Comparison of ENCODE assay signal across 14 mouse cellular contexts in the genomic region with DNA sequence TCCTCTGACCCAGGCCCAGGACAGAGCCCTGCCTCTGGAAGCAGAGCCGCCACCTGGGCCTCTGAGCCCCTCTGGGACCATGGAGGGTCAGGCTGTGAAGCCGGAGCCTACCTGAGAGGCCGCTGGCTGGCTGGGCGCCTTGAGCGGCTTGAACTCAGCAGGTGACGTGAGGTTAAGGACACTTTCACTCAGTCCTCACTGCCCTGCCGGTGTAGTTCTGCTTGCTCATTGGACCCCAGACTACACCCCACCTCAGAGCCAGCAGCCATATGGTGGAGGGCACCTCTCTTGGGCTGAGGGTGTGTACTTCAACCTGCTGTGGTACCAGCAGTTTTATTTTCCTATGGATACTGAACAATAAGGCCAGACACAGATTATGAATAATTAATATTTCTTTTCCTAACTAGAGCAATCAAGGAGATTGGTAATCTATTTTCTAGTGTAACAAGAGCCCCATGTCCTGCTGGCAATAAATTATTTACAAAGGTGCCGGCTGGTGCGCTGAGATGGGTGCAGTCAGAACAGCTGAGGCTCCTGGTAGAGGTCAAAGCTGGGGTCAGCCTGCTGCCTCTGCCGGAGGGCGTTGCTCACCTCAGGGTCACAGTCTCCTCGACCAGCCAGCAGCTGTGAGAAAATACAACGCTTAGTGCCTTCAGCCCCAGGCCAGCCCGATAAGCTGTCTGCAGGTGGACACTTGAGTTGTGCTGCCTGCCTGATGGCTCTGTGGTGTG. TPM values are rescaled to one million over a fixed set of nuclear protein-coding genes. Genes with fewer than 3 reads are reported as not detected.
A peak's percentile ranks its signal among the peaks of the same experiment; 100 is the strongest.
DNase-seq lines count a peak whose midpoint lies in the region; ATAC-seq and TF ChIP-seq lines count a peak whose summit lies in the region.
"Had no signal": no experiment of that assay in that cellular context is flagged by ENCODE, and none has a peak within 500 bp of the region (broad histone marks: within the 10 kb centered on the region; RNA-seq: fewer than 3 reads in every experiment).

No protein-coding gene starts in this region.

- no peak overlapping the region for H3K27ac ChIP-seq in embryonic facial prominence, embryonic 11.5 days (replicated peaks; ENCODE audit: low read depth, low read length)
- no peak overlapping the region for H3K27ac ChIP-seq in embryonic facial prominence, embryonic 10.5 days (replicated peaks)
- H3K27ac ChIP-seq in midbrain, embryonic 12.5 days (replicated peaks): 0 out of 2 replicates have a peak overlapping the region, but pooled peaks have one; percentile 39
- H3K27ac ChIP-seq in midbrain, embryonic 14.5 days (replicated peaks; ENCODE audit: low read depth, low read length): no peak overlapping the region
- H3K27ac ChIP-seq in stomach, postnatal 0 days (replicated peaks): no peak overlapping the region
- H3K27ac ChIP-seq: layer of hippocampus, adult 2 months had no signal

- H3K4me3 ChIP-seq in embryonic facial prominence, embryonic 11.5 days (ENCODE audit: low read depth, low read length): no peak overlapping the region
- no peak overlapping the region for H3K4me3 ChIP-seq in embryonic facial prominence, embryonic 10.5 days
- no peak overlapping the region for H3K4me3 ChIP-seq in midbrain, embryonic 12.5 days
- no peak overlapping the region for H3K4me3 ChIP-seq in midbrain, embryonic 14.5 days (replicated peaks; ENCODE audit: low read depth, low read length)
- no peak overlapping the region for H3K4me3 ChIP-seq in stomach, postnatal 0 days (ENCODE audit: low read depth, low read length)
- H3K4me3 ChIP-seq: layer of hippocampus, adult 2 months had no signal

- no peaks in the 10 kb centered on the region for H3K4me1 ChIP-seq in embryonic facial prominence, embryonic 11.5 days (ENCODE audit: control insufficient read depth, insufficient read depth, low read length)
- 0 out of 2 replicates have a peak, but pooled peaks cover 6% of the 10 kb centered on the region for H3K4me1 ChIP-seq in embryonic facial prominence, embryonic 10.5 days
- no peaks in the 10 kb centered on the region for H3K4me1 ChIP-seq in midbrain, embryonic 12.5 days
- no peaks in the 10 kb centered on the region for H3K4me1 ChIP-seq in midbrain, embryonic 14.5 days (ENCODE audit: control insufficient read depth, insufficient read depth, low read length)
- no peaks in the 10 kb centered on the region for H3K4me1 ChIP-seq in stomach, postnatal 0 days (replicated peaks; ENCODE audit: control insufficient read depth, insufficient read depth)

- no peak for TF ChIP-seq CTCF in stomach, postnatal 0 days (IDR thresholded peaks at IDR 0.05; ENCODE audit: low read depth)

- no peak overlapping the region for H3K9ac ChIP-seq in embryonic facial prominence, embryonic 11.5 days (replicated peaks; ENCODE audit: low read length)
- H3K9ac ChIP-seq in midbrain, embryonic 12.5 days (replicated peaks): no peak overlapping the region
- no peak overlapping the region for H3K9ac ChIP-seq in midbrain, embryonic 14.5 days (replicated peaks; ENCODE audit: low read length)
- H3K9ac ChIP-seq in stomach, postnatal 0 days (ENCODE audit: low read length): no peak overlapping the region
- H3K9ac ChIP-seq: lung, embryonic 14.5 days had no signal

- WGBS in embryonic facial prominence, embryonic 11.5 days: 70% methylated on average over 14 of the region's 14 CpGs
- WGBS in embryonic facial prominence, embryonic 10.5 days: 75% methylated on average over 14 of the region's 14 CpGs
- WGBS in midbrain, embryonic 12.5 days: 81% methylated on average over 14 of the region's 14 CpGs
- 74% methylated on average over 14 of the region's 14 CpGs for WGBS in midbrain, embryonic 14.5 days
- 76% methylated on average over 14 of the region's 14 CpGs for WGBS in stomach, postnatal 0 days

- H3K36me3 ChIP-seq in embryonic facial prominence, embryonic 11.5 days (replicated peaks; ENCODE audit: control insufficient read depth, insufficient read depth, low read depth, low read length): peaks cover 2% of the 10 kb centered on the region
- H3K36me3 ChIP-seq in embryonic facial prominence, embryonic 10.5 days (replicated peaks): peaks cover 100% of the 10 kb centered on the region
- peaks cover 76% of the 10 kb centered on the region for H3K36me3 ChIP-seq in midbrain, embryonic 12.5 days
- H3K36me3 ChIP-seq in midbrain, embryonic 14.5 days (ENCODE audit: control insufficient read depth, insufficient read depth, low read length): peaks cover 81% of the 10 kb centered on the region
- peaks cover 33% of the 10 kb centered on the region for H3K36me3 ChIP-seq in stomach, postnatal 0 days (ENCODE audit: control insufficient read depth, insufficient read depth, low read length)

- no peak for DNase-seq in embryonic facial prominence, embryonic 11.5 days (ENCODE audit: low spot score)
- DNase-seq in embryonic facial prominence, embryonic 10.5 days (ENCODE audit: low spot score): no peak
- no peak for DNase-seq in midbrain, embryonic 14.5 days
- DNase-seq in kidney, postnatal 36 days: peak; percentile 66 to 68
- no peak for DNase-seq in stomach, postnatal 0 days (ENCODE audit: low spot score)
- DNase-seq in right cerebral cortex, adult 18-20 months: no peak
- DNase-seq: cerebellum, adult 9-11 months; heart, adult 11 months; heart, postnatal 36 days; lung, embryonic 14.5 days had no signal

- no peak for TF ChIP-seq EP300 in stomach, postnatal 0 days (optimal IDR thresholded peaks at IDR 0.05)

- H3K4me2 ChIP-seq in embryonic facial prominence, embryonic 11.5 days (ENCODE audit: low read depth, low read length): no peak overlapping the region
- H3K4me2 ChIP-seq in midbrain, embryonic 12.5 days (replicated peaks): no peak overlapping the region
- no peak overlapping the region for H3K4me2 ChIP-seq in midbrain, embryonic 14.5 days (ENCODE audit: low read length)
- no peak overlapping the region for H3K4me2 ChIP-seq in stomach, postnatal 0 days (replicated peaks; ENCODE audit: low read depth)
- H3K4me2 ChIP-seq: lung, embryonic 14.5 days had no signal

- peak; percentile 36; the same call in 1 of the 2 replicates for ATAC-seq in embryonic facial prominence, embryonic 11.5 days (replicated peaks; ENCODE audit: insufficient number of reproducible peaks, low FRiP score, low TSS enrichment, low read depth)
- 0 out of 2 replicates have a peak, but pooled peaks have one; percentile 38 for ATAC-seq in midbrain, embryonic 12.5 days (ENCODE audit: low FRiP score, low read depth)
- ATAC-seq in midbrain, embryonic 14.5 days (ENCODE audit: low FRiP score, low TSS enrichment): no peak
- ATAC-seq in stomach, postnatal 0 days (ENCODE audit: low FRiP score, low TSS enrichment): peak; percentile 15; the same call in 1 of the 2 replicates
- ATAC-seq in megakaryocyte-erythroid progenitor cell, adult 5-6 weeks (replicated peaks; ENCODE audit: low FRiP score, low TSS enrichment, poor library complexity, severe bottlenecking): no peak

- H3K27me3 ChIP-seq in embryonic facial prominence, embryonic 11.5 days (ENCODE audit: control insufficient read depth, insufficient read depth, low read length): no peaks in the 10 kb centered on the region
- H3K27me3 ChIP-seq in embryonic facial prominence, embryonic 10.5 days (replicated peaks; ENCODE audit: low read depth, poor library complexity, severe bottlenecking): no peaks in the 10 kb centered on the region
- H3K27me3 ChIP-seq in midbrain, embryonic 12.5 days: no peaks in the 10 kb centered on the region
- no peaks in the 10 kb centered on the region for H3K27me3 ChIP-seq in midbrain, embryonic 14.5 days (ENCODE audit: control insufficient read depth, insufficient read depth, low read length)
- no peaks in the 10 kb centered on the region for H3K27me3 ChIP-seq in stomach, postnatal 0 days (ENCODE audit: control insufficient read depth, insufficient read depth, low read length)
- H3K27me3 ChIP-seq: megakaryocyte, embryonic 14.5 days had no signal

- H3K9me3 ChIP-seq in embryonic facial prominence, embryonic 11.5 days (replicated peaks; ENCODE audit: control insufficient read depth, low read length): no peaks in the 10 kb centered on the region
- H3K9me3 ChIP-seq in embryonic facial prominence, embryonic 10.5 days: no peaks in the 10 kb centered on the region
- no peaks in the 10 kb centered on the region for H3K9me3 ChIP-seq in midbrain, embryonic 12.5 days
- no peaks in the 10 kb centered on the region for H3K9me3 ChIP-seq in midbrain, embryonic 14.5 days (ENCODE audit: control insufficient read depth, low read length)
- H3K9me3 ChIP-seq in stomach, postnatal 0 days (ENCODE audit: control insufficient read depth, low read length): no peaks in the 10 kb centered on the region
- H3K9me3 ChIP-seq: megakaryocyte, embryonic 14.5 days had no signal

RNA-seq across cellular contexts. Expression of gene Vps9d1, which starts 13.9 kb away (rescaled TPM):
- 15.6 and 21.7 TPM in 2 replicates for polyA plus RNA-seq in embryonic facial prominence, embryonic 11.5 days (2014; fragmentation: Nextera tagmentation; extraction: Ambion mirVana)
- 22.2 and 25.1 TPM in 2 replicates for polyA plus RNA-seq in embryonic facial prominence, embryonic 10.5 days (2016; fragmentation: Nextera tagmentation; extraction: Ambion mirVana)
- 39.3 and 43.7 TPM in 2 replicates for polyA plus RNA-seq in midbrain, embryonic 12.5 days (2016; fragmentation: Nextera tagmentation; extraction: Ambion mirVana)
- 54.0 and 59.0 TPM in 2 replicates for polyA plus RNA-seq in midbrain, embryonic 14.5 days (2014; fragmentation: Nextera tagmentation; extraction: Ambion mirVana)
- polyA plus RNA-seq in stomach, postnatal 0 days (2015; fragmentation: Nextera tagmentation; extraction: Ambion mirVana): 10.3 and 11.2 TPM in 2 replicates
- 12.1 and 17.5 TPM in 2 replicates for total RNA-seq in megakaryocyte-erythroid progenitor cell, adult 5-6 weeks (2014; fragmentation: Nextera tagmentation)
- 4.6 and 6.1 TPM in 2 replicates for total RNA-seq in megakaryocyte-erythroid progenitor cell, adult 5-6 weeks (2017)

RNA-seq across cellular contexts. Expression of gene Zfp276, which starts 14.1 kb away (rescaled TPM):
- polyA plus RNA-seq in embryonic facial prominence, embryonic 11.5 days (2014; fragmentation: Nextera tagmentation; extraction: Ambion mirVana): 14.5 and 17.8 TPM in 2 replicates
- 29.4 and 31.1 TPM in 2 replicates for polyA plus RNA-seq in embryonic facial prominence, embryonic 10.5 days (2016; fragmentation: Nextera tagmentation; extraction: Ambion mirVana)
- polyA plus RNA-seq in midbrain, embryonic 12.5 days (2016; fragmentation: Nextera tagmentation; extraction: Ambion mirVana): 28.2 and 29.3 TPM in 2 replicates
- polyA plus RNA-seq in midbrain, embryonic 14.5 days (2014; fragmentation: Nextera tagmentation; extraction: Ambion mirVana): 20.0 and 22.2 TPM in 2 replicates
- polyA plus RNA-seq in stomach, postnatal 0 days (2015; fragmentation: Nextera tagmentation; extraction: Ambion mirVana): 7.8 and 8.3 TPM in 2 replicates
- 8.3 and 16.8 TPM in 2 replicates for total RNA-seq in megakaryocyte-erythroid progenitor cell, adult 5-6 weeks (2014; fragmentation: Nextera tagmentation)
- 5.7 and 8.2 TPM in 2 replicates for total RNA-seq in megakaryocyte-erythroid progenitor cell, adult 5-6 weeks (2017)

RNA-seq across cellular contexts. Expression of gene Spata2l, which starts 32.1 kb away (rescaled TPM):
- polyA plus RNA-seq in embryonic facial prominence, embryonic 11.5 days (2014; fragmentation: Nextera tagmentation; extraction: Ambion mirVana): 1.1 and 1.5 TPM in 2 replicates
- polyA plus RNA-seq in embryonic facial prominence, embryonic 10.5 days (2016; fragmentation: Nextera tagmentation; extraction: Ambion mirVana): 1.6 and 3.0 TPM in 2 replicates
- 2.4 and 2.8 TPM in 2 replicates for polyA plus RNA-seq in midbrain, embryonic 12.5 days (2016; fragmentation: Nextera tagmentation; extraction: Ambion mirVana)
- polyA plus RNA-seq in midbrain, embryonic 14.5 days (2014; fragmentation: Nextera tagmentation; extraction: Ambion mirVana): 4.4 and 5.1 TPM in 2 replicates
- 3.1 and 3.6 TPM in 2 replicates for polyA plus RNA-seq in stomach, postnatal 0 days (2015; fragmentation: Nextera tagmentation; extraction: Ambion mirVana)
- total RNA-seq in megakaryocyte-erythroid progenitor cell, adult 5-6 weeks (2014; fragmentation: Nextera tagmentation): 1.8 and 1.9 TPM in 2 replicates
- total RNA-seq in megakaryocyte-erythroid progenitor cell, adult 5-6 weeks (2017): 0.27 TPM in 1 of 2 replicates, not detected in the other

RNA-seq across cellular contexts. Expression of gene Cdk10, which starts 43.4 kb away (rescaled TPM):
- polyA plus RNA-seq in embryonic facial prominence, embryonic 11.5 days (2014; fragmentation: Nextera tagmentation; extraction: Ambion mirVana): 29.9 and 34.5 TPM in 2 replicates
- 35.1 and 36.4 TPM in 2 replicates for polyA plus RNA-seq in embryonic facial prominence, embryonic 10.5 days (2016; fragmentation: Nextera tagmentation; extraction: Ambion mirVana)
- polyA plus RNA-seq in midbrain, embryonic 12.5 days (2016; fragmentation: Nextera tagmentation; extraction: Ambion mirVana): 34.1 and 35.6 TPM in 2 replicates
- polyA plus RNA-seq in midbrain, embryonic 14.5 days (2014; fragmentation: Nextera tagmentation; extraction: Ambion mirVana): 53.9 and 62.6 TPM in 2 replicates
- polyA plus RNA-seq in stomach, postnatal 0 days (2015; fragmentation: Nextera tagmentation; extraction: Ambion mirVana): 16.1 and 16.7 TPM in 2 replicates
- 45.0 and 57.8 TPM in 2 replicates for total RNA-seq in megakaryocyte-erythroid progenitor cell, adult 5-6 weeks (2014; fragmentation: Nextera tagmentation)
- 33.7 and 35.4 TPM in 2 replicates for total RNA-seq in megakaryocyte-erythroid progenitor cell, adult 5-6 weeks (2017)

RNA-seq across cellular contexts. Expression of gene Fanca, which starts 50.3 kb away (rescaled TPM):
- 29.5 and 34.6 TPM in 2 replicates for polyA plus RNA-seq in embryonic facial prominence, embryonic 11.5 days (2014; fragmentation: Nextera tagmentation; extraction: Ambion mirVana)
- 49.4 and 52.3 TPM in 2 replicates for polyA plus RNA-seq in embryonic facial prominence, embryonic 10.5 days (2016; fragmentation: Nextera tagmentation; extraction: Ambion mirVana)
- polyA plus RNA-seq in midbrain, embryonic 12.5 days (2016; fragmentation: Nextera tagmentation; extraction: Ambion mirVana): 29.6 and 31.6 TPM in 2 replicates
- polyA plus RNA-seq in midbrain, embryonic 14.5 days (2014; fragmentation: Nextera tagmentation; extraction: Ambion mirVana): 8.0 and 9.2 TPM in 2 replicates
- 5.3 and 5.7 TPM in 2 replicates for polyA plus RNA-seq in stomach, postnatal 0 days (2015; fragmentation: Nextera tagmentation; extraction: Ambion mirVana)
- 88.7 and 92.5 TPM in 2 replicates for total RNA-seq in megakaryocyte-erythroid progenitor cell, adult 5-6 weeks (2014; fragmentation: Nextera tagmentation)
- total RNA-seq in megakaryocyte-erythroid progenitor cell, adult 5-6 weeks (2017): 48.6 and 64.9 TPM in 2 replicates

Comparison
In these comparisons a context has a peak if more than half of its experiments do, and no peak if none do; other contexts are left out.
1. ATAC-seq: peak in embryonic facial prominence, embryonic 11.5 days (single experiment), midbrain, embryonic 12.5 days (single experiment) and stomach, postnatal 0 days (single experiment); none in midbrain, embryonic 14.5 days (single experiment) and megakaryocyte-erythroid progenitor cell, adult 5-6 weeks (single experiment).
2. DNase-seq: peak in kidney, postnatal 36 days (2 of 2); none in embryonic facial prominence, embryonic 11.5 days (single experiment), embryonic facial prominence, embryonic 10.5 days (single experiment), midbrain, embryonic 14.5 days (single experiment), stomach, postnatal 0 days (single experiment) and right cerebral cortex, adult 18-20 months (single experiment).